Mouse (Mus musculus): ENCODE measurements around the gene B4galnt3.

DNA sequence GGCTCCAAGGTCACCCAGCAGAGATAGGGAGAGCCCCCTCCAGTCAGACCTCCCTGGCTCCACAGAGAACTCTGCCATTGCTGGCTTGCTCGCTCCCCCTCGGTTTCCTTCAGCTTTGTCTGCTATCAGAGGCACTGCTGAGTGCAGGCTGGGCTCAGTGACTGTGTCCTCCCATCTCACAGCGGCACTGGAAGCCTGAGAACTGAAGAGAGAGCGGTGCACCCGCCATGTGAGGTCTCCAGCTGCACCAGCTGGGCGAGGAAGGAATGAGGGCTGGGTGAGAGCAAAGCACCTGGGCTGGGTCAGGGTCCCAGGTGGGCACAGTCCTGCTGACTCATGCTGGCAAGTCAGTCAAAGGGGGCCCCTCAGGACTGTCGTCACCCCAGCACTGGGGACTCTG is 108.6 kb downstream of the B4galnt3 start:
- TF ChIP-seq CTCF (IDR thresholded peaks at IDR 0.05; ENCODE audit: borderline replicate concordance, insufficient read depth, low read depth, low read length), result no peak
- TF ChIP-seq POLR2A (IDR thresholded peaks at IDR 0.05; ENCODE audit: borderline replicate concordance, insufficient read depth, low read length), result no peak

Measured in cerebellum, adult 2 months (tissue).